Mouse (Mus musculus) ES-CJ7 (cell line): Measurements from ENCODE around the gene Impdh2.
"Not testable (repeated sequence)": the region's sequence is repeated elsewhere in the genome, so short reads cannot be mapped to it uniquely, and the experiment has no call there.

ENCODE experiments used
- DNase-seq: peaks from one replicate; pipeline ENCODE4 v3.0.0; 2011; ENCODE audit warnings: low read depth, low spot score

Gene Impdh2

GRCm38 (mm10) chr9:108600011-108600410 lies 39.9 kb downstream of the Impdh2 start:
- DNase-seq = no peak

- no peak for DNase-seq
Measured at GRCm38 (mm10) chr9:108601986-108602385, 41.9 kb downstream of the Impdh2 start.

GRCm38 (mm10) chr9:108607929-108608328 lies 47.8 kb downstream of the Impdh2 start:
- not testable (repeated sequence) for DNase-seq

GRCm38 (mm10) chr9:108608889-108609288 lies 48.8 kb downstream of the Impdh2 start:
- DNase-seq = no peak

- no peak for DNase-seq
Measured at GRCm38 (mm10) chr9:108611488-108611887, 51.4 kb downstream of the Impdh2 start.
